Mouse (Mus musculus): Measurements from ENCODE around the gene Pdcd11. TPM values are rescaled to one million over a fixed set of nuclear protein-coding genes. Genes with fewer than 3 reads are reported as not detected.

Gene Pdcd11
- polyA plus RNA-seq, 1 experiment from 2014 or later = 5.4 TPM

- no peak for ATAC-seq
- Histone ChIP-seq H3K27ac (ENCODE audit: low read length) (no peak overlapping the region), H3K4me3 (ENCODE audit: low read depth, low read length) (no peak overlapping the region), H3K9me3 (replicated peaks; ENCODE audit: control insufficient read depth, low read length, poor library complexity, severe bottlenecking) (no peaks in the 10 kb centered on the region), H3K9ac (ENCODE audit: low read depth, low read length) (no peak overlapping the region), H3K36me3 (ENCODE audit: control insufficient read depth, insufficient read depth, low read length) (no peaks in the 10 kb centered on the region), H3K4me2 (ENCODE audit: low read length) (no peak overlapping the region), H3K4me1 (ENCODE audit: control insufficient read depth, insufficient read depth, low read length) (no peaks in the 10 kb centered on the region), H3K27me3 (ENCODE audit: control insufficient read depth, insufficient read depth, low read depth, low read length) (no peaks in the 10 kb centered on the region)
- WGBS = 64% methylated on average over 3 of the region's 3 CpGs
Observed at GRCm38 (mm10) chr19:47174515-47174914, 83.9 kb downstream of the Pdcd11 start.

- WGBS = 71% methylated on average over 2 of the region's 2 CpGs
- Histone ChIP-seq H3K36me3 (ENCODE audit: control insufficient read depth, insufficient read depth, low read length) (no peaks in the 10 kb centered on the region), H3K9ac (ENCODE audit: low read depth, low read length) (no peak overlapping the region), H3K4me3 (ENCODE audit: low read depth, low read length) (no peak overlapping the region), H3K4me1 (ENCODE audit: control insufficient read depth, insufficient read depth, low read length) (peaks cover 5% of the 10 kb centered on the region), H3K27ac (ENCODE audit: low read length) (no peak overlapping the region), H3K27me3 (ENCODE audit: control insufficient read depth, insufficient read depth, low read depth, low read length) (no peaks in the 10 kb centered on the region), H3K4me2 (ENCODE audit: low read length) (no peak overlapping the region), H3K9me3 (replicated peaks; ENCODE audit: control insufficient read depth, low read length, poor library complexity, severe bottlenecking) (no peaks in the 10 kb centered on the region)
- no peak for ATAC-seq
Observed at GRCm38 (mm10) chr19:47175472-47175871, 84.9 kb downstream of the Pdcd11 start.

- H3K4me3 ChIP-seq (ENCODE audit: low read depth, low read length) = no peak overlapping the region
- no peaks in the 10 kb centered on the region for H3K36me3 ChIP-seq (ENCODE audit: control insufficient read depth, insufficient read depth, low read length)
- H3K4me1 ChIP-seq (ENCODE audit: control insufficient read depth, insufficient read depth, low read length) = peaks cover 11% of the 10 kb centered on the region
- ATAC-seq = no peak
- H3K27me3 ChIP-seq (ENCODE audit: control insufficient read depth, insufficient read depth, low read depth, low read length) = 0 out of 2 replicates have a peak, but pooled peaks cover 4% of the 10 kb centered on the region
- H3K27ac ChIP-seq (ENCODE audit: low read length) = no peak overlapping the region
- H3K9me3 ChIP-seq (replicated peaks; ENCODE audit: control insufficient read depth, low read length, poor library complexity, severe bottlenecking) = peaks cover 1% of the 10 kb centered on the region; the same call in 1 of the 2 replicates
- H3K9ac ChIP-seq (ENCODE audit: low read depth, low read length) = no peak overlapping the region
- no peak overlapping the region for H3K4me2 ChIP-seq (ENCODE audit: low read length)
- 64% methylated on average over 2 of the region's 2 CpGs for WGBS
Observed at GRCm38 (mm10) chr19:47176916-47177505, 86.4 kb downstream of the Pdcd11 start.

GRCm38 (mm10) chr19:47178001-47178400 is 87.4 kb downstream of the Pdcd11 start:
- Histone ChIP-seq H3K9me3 (replicated peaks; ENCODE audit: control insufficient read depth, low read length, poor library complexity, severe bottlenecking) (peaks cover 4% of the 10 kb centered on the region; the same call in 1 of the 2 replicates), H3K9ac (ENCODE audit: low read depth, low read length) (no peak overlapping the region), H3K4me3 (ENCODE audit: low read depth, low read length) (peak overlapping the region; percentile 84), H3K4me1 (ENCODE audit: control insufficient read depth, insufficient read depth, low read length) (peaks cover 11% of the 10 kb centered on the region), H3K27ac (ENCODE audit: low read length) (no peak overlapping the region), H3K27me3 (ENCODE audit: control insufficient read depth, insufficient read depth, low read depth, low read length) (0 out of 2 replicates have a peak, but pooled peaks cover 4% of the 10 kb centered on the region), H3K36me3 (ENCODE audit: control insufficient read depth, insufficient read depth, low read length) (no peaks in the 10 kb centered on the region), H3K4me2 (ENCODE audit: low read length) (peak overlapping the region; percentile 85)
- ATAC-seq = peak; percentile 15
- WGBS = 26% methylated on average over 10 of the region's 10 CpGs

- WGBS = under 1% methylated on average over 64 of the region's 98 CpGs
Observed at GRCm38 (mm10) chr19:47178431-47179271, 88.1 kb downstream of the Pdcd11 start, which contains the start of gene Neurl1a. Neurl1a (plus strand) TSS chr19:47178820.

GRCm38 (mm10) chr19:47179272-47179809 is 88.8 kb downstream of the Pdcd11 start:
- Histone ChIP-seq H3K4me3 (ENCODE audit: low read depth, low read length) (peak overlapping the region; percentile 84), H3K4me2 (ENCODE audit: low read length) (peak overlapping the region; percentile 85), H3K27ac (ENCODE audit: low read length) (peak overlapping the region; percentile 84), H3K27me3 (ENCODE audit: control insufficient read depth, insufficient read depth, low read depth, low read length) (0 out of 2 replicates have a peak, but pooled peaks cover 4% of the 10 kb centered on the region), H3K9ac (ENCODE audit: low read depth, low read length) (peak overlapping the region; percentile 81), H3K36me3 (ENCODE audit: control insufficient read depth, insufficient read depth, low read length) (no peaks in the 10 kb centered on the region), H3K4me1 (ENCODE audit: control insufficient read depth, insufficient read depth, low read length) (peaks cover 15% of the 10 kb centered on the region), H3K9me3 (replicated peaks; ENCODE audit: control insufficient read depth, low read length, poor library complexity, severe bottlenecking) (peaks cover 4% of the 10 kb centered on the region; the same call in 1 of the 2 replicates)
- under 1% methylated on average over 38 of the region's 42 CpGs for WGBS
- peak; percentile 61 for ATAC-seq

More at GRCm38 (mm10) chr19:47178431-47179271, 88.1 kb downstream of the Pdcd11 start, which contains the start of gene Neurl1a:
- 0 out of 2 replicates have a peak, but pooled peaks cover 4% of the 10 kb centered on the region for H3K27me3 ChIP-seq (ENCODE audit: control insufficient read depth, insufficient read depth, low read depth, low read length)
- peak within 1 kb of the TSS; percentile 85 for H3K4me2 ChIP-seq (ENCODE audit: low read length)
- H3K36me3 ChIP-seq (ENCODE audit: control insufficient read depth, insufficient read depth, low read length) = no peaks in the 10 kb centered on the region
- H3K4me1 ChIP-seq (ENCODE audit: control insufficient read depth, insufficient read depth, low read length) = peaks cover 11% of the 10 kb centered on the region
- peak within 1 kb of the TSS; percentile 81 for H3K9ac ChIP-seq (ENCODE audit: low read depth, low read length)
- peak within 1 kb of the TSS; percentile 84 for H3K27ac ChIP-seq (ENCODE audit: low read length)
- peak; percentile 79 for ATAC-seq
- peaks cover 4% of the 10 kb centered on the region; the same call in 1 of the 2 replicates for H3K9me3 ChIP-seq (replicated peaks; ENCODE audit: control insufficient read depth, low read length, poor library complexity, severe bottlenecking)
- peak within 1 kb of the TSS; percentile 84 for H3K4me3 ChIP-seq (ENCODE audit: low read depth, low read length)

GRCm38 (mm10) chr19:47180011-47180410 is 89.4 kb downstream of the Pdcd11 start:
- Histone ChIP-seq H3K4me2 (ENCODE audit: low read length) (peak overlapping the region; percentile 85), H3K9ac (ENCODE audit: low read depth, low read length) (peak overlapping the region; percentile 81), H3K27me3 (ENCODE audit: control insufficient read depth, insufficient read depth, low read depth, low read length) (0 out of 2 replicates have a peak, but pooled peaks cover 4% of the 10 kb centered on the region), H3K9me3 (replicated peaks; ENCODE audit: control insufficient read depth, low read length, poor library complexity, severe bottlenecking) (peaks cover 4% of the 10 kb centered on the region; the same call in 1 of the 2 replicates), H3K4me3 (ENCODE audit: low read depth, low read length) (peak overlapping the region; percentile 84), H3K27ac (ENCODE audit: low read length) (no peak overlapping the region), H3K4me1 (ENCODE audit: control insufficient read depth, insufficient read depth, low read length) (peaks cover 15% of the 10 kb centered on the region), H3K36me3 (ENCODE audit: control insufficient read depth, insufficient read depth, low read length) (no peaks in the 10 kb centered on the region)
- ATAC-seq = no peak
- WGBS = 8% methylated on average over 8 of the region's 8 CpGs
